Mouse (Mus musculus) MN1 (cell line): ENCODE data around the gene Relt.
A peak's percentile ranks its signal among the peaks of the same experiment; 100 is the strongest.

ENCODE experiments used
- DNase-seq: peaks from one replicate; pipeline ENCODE4 v3.0.0-alpha.2; 2016; ENCODE audit warnings: low spot score

Gene Relt

GRCm38 (mm10) chr7:100845026-100845400 is 18.2 kb downstream of the Relt start:
- no peak for DNase-seq

GRCm38 (mm10) chr7:100844385-100845025 is 18.7 kb downstream of the Relt start:
- DNase-seq = peak; percentile 16

GRCm38 (mm10) chr7:100843866-100844265 is 19.4 kb downstream of the Relt start:
- DNase-seq = no peak

- no peak for DNase-seq
These were observed 21.1 kb downstream of the Relt start for GRCm38 (mm10) chr7:100842175-100842574.

- DNase-seq = no peak
These were observed 21.6 kb downstream of the Relt start for GRCm38 (mm10) chr7:100841608-100842007.

- no peak for DNase-seq
These were observed 22.3 kb downstream of the Relt start for GRCm38 (mm10) chr7:100840906-100841305.

GRCm38 (mm10) chr7:100839632-100840402 is 23.4 kb downstream of the Relt start:
- peak; percentile 89 for DNase-seq

- DNase-seq = no peak
These were observed 25.5 kb downstream of the Relt start for GRCm38 (mm10) chr7:100837701-100838100.

GRCm38 (mm10) chr7:100836657-100837056 is 26.6 kb downstream of the Relt start:
- no peak for DNase-seq

GRCm38 (mm10) chr7:100835711-100836110 is 27.5 kb downstream of the Relt start:
- DNase-seq = no peak

- DNase-seq = no peak
These were observed 28.1 kb downstream of the Relt start for GRCm38 (mm10) chr7:100835168-100835567.

GRCm38 (mm10) chr7:100833859-100834258 is 29.4 kb downstream of the Relt start:
- DNase-seq = no peak

- DNase-seq = no peak
These were observed 34.7 kb downstream of the Relt start for GRCm38 (mm10) chr7:100828549-100828948.

GRCm38 (mm10) chr7:100824661-100825060 is 38.6 kb downstream of the Relt start:
- DNase-seq = no peak

- peak; percentile 39 for DNase-seq
These were observed 44.7 kb downstream of the Relt start for GRCm38 (mm10) chr7:100818401-100819064.

- DNase-seq = no peak
These were observed 45.8 kb downstream of the Relt start for GRCm38 (mm10) chr7:100817442-100817760.

- DNase-seq = no peak
These were observed 46.3 kb downstream of the Relt start for GRCm38 (mm10) chr7:100816759-100817441.

- DNase-seq = peak; percentile 21
These were observed 47.2 kb downstream of the Relt start for GRCm38 (mm10) chr7:100815900-100816570.

- no peak for DNase-seq
These were observed 50.6 kb downstream of the Relt start for GRCm38 (mm10) chr7:100812641-100813040.

- DNase-seq = no peak
These were observed 51.3 kb downstream of the Relt start for GRCm38 (mm10) chr7:100811912-100812311.

- DNase-seq = no peak
These were observed 57.9 kb downstream of the Relt start for GRCm38 (mm10) chr7:100805391-100805790.

- peak; percentile 23 for DNase-seq
These were observed 64.4 kb downstream of the Relt start for GRCm38 (mm10) chr7:100798810-100799209.
